Mouse (Mus musculus): ENCODE data around the gene Phlpp1. TPM values are rescaled to one million over a fixed set of nuclear protein-coding genes. Genes with fewer than 3 reads are reported as not detected.

Phlpp1 gene
- total and polyA plus RNA-seq, 3 experiments: 14.8 to 38.4 (median 20.9) TPM

GRCm38 (mm10) chr1:106278552-106279060, 107.1 kb downstream of the Phlpp1 start:
- TF ChIP-seq ZC3H11A (IDR thresholded peaks at IDR 0.05; ENCODE audit: low read depth, low read length) (no peak), BHLHE40 (IDR thresholded peaks at IDR 0.05; ENCODE audit: low read depth, low read length) (no peak)
- peaks cover 9 to 72% of the 10 kb centered on the region in 2 experiments for H3K4me1 ChIP-seq (ENCODE audit: control insufficient read depth in 1 of 2, insufficient read depth in 2 of 2)
- H3K4me3 ChIP-seq (replicated peaks in 1 of 3; ENCODE audit: low read depth in 2 of 3, low read length in 2 of 3, poor library complexity in 1 of 3): no peak overlapping the region
- no peaks in the 10 kb centered on the region for H3K9me3 ChIP-seq (replicated peaks; ENCODE audit: low read length)
- dilution Hi-C loops (cut with MboI; ENCODE audit: extremely low pct_ligation_motif_present, extremely low pct_unique_long_range_greater_than_20kb, low sequenced_read_pairs): no loop called here
- no peaks in the 10 kb centered on the region for H3K27me3 ChIP-seq (replicated peaks)
- no peak overlapping the region for H3K4me2 ChIP-seq (ENCODE audit: insufficient read depth, low read depth, poor library complexity, severe bottlenecking)
- H3K79me2 ChIP-seq (replicated peaks; ENCODE audit: control insufficient read depth, extremely low read depth, insufficient read depth, poor library complexity, severe bottlenecking): peaks cover 25% of the 10 kb centered on the region
- DNase-seq (ENCODE audit: extremely low read depth): no peak
- H3K27ac ChIP-seq (ENCODE audit: insufficient read depth, low read depth): no peak overlapping the region
- in situ Hi-C loops (cut with MboI; ENCODE audit: low pct_ligation_motif_present, low pct_unique_long_range_greater_than_20kb, low sequenced_read_pairs): no loop called here
- peaks cover 3 to 30% of the 10 kb centered on the region in 2 experiments for H3K36me3 ChIP-seq (replicated peaks in 1 of 2; ENCODE audit: control insufficient read depth in 1 of 2, insufficient read depth in 1 of 2, low read length in 1 of 2)
- no peak overlapping the region for H3K9ac ChIP-seq (ENCODE audit: insufficient read depth, low read depth)

- Histone ChIP-seq H3K4me3 (replicated peaks in 1 of 3; ENCODE audit: low read depth in 2 of 3, low read length in 2 of 3, poor library complexity in 1 of 3) (no peak overlapping the region), H3K9me3 (replicated peaks; ENCODE audit: low read length) (no peaks in the 10 kb centered on the region), H3K36me3 (replicated peaks in 1 of 2; ENCODE audit: control insufficient read depth in 1 of 2, insufficient read depth in 1 of 2, low read length in 1 of 2) (peaks cover 3 to 32% of the 10 kb centered on the region in 2 experiments), H3K27ac (ENCODE audit: insufficient read depth, low read depth) (no peak overlapping the region), H3K4me1 (ENCODE audit: control insufficient read depth in 1 of 2, insufficient read depth in 2 of 2) (peaks cover 6 to 65% of the 10 kb centered on the region in 2 experiments), H3K79me2 (replicated peaks; ENCODE audit: control insufficient read depth, extremely low read depth, insufficient read depth, poor library complexity, severe bottlenecking) (peaks cover 25% of the 10 kb centered on the region), H3K4me2 (ENCODE audit: insufficient read depth, low read depth, poor library complexity, severe bottlenecking) (no peak overlapping the region), H3K27me3 (replicated peaks) (no peaks in the 10 kb centered on the region), H3K9ac (ENCODE audit: insufficient read depth, low read depth) (no peak overlapping the region)
- in situ Hi-C loops (cut with MboI; ENCODE audit: low pct_ligation_motif_present, low pct_unique_long_range_greater_than_20kb, low sequenced_read_pairs) (no loop called here), dilution Hi-C loops (cut with MboI; ENCODE audit: extremely low pct_ligation_motif_present, extremely low pct_unique_long_range_greater_than_20kb, low sequenced_read_pairs) (no loop called here)
- DNase-seq (ENCODE audit: extremely low read depth): no peak
- TF ChIP-seq ZNF384 (IDR thresholded peaks at IDR 0.05; ENCODE audit: low read depth, low read length): no peak
- no peak for TF ChIP-seq JUND (conservative IDR thresholded peaks at IDR 0.05; ENCODE audit: low read depth, low read length)
- TF ChIP-seq MYC (IDR thresholded peaks at IDR 0.05; ENCODE audit: low read depth, low read length): no peak
- no peak for TF ChIP-seq TCF12 (IDR thresholded peaks at IDR 0.05; ENCODE audit: low read depth, low read length)
- TF ChIP-seq ZC3H11A (IDR thresholded peaks at IDR 0.05; ENCODE audit: low read depth, low read length): no peak
- no peak for TF ChIP-seq IRF4 (IDR thresholded peaks at IDR 0.05; ENCODE audit: low read depth, low read length)
- TF ChIP-seq SMC3 (IDR thresholded peaks at IDR 0.05; ENCODE audit: low read depth, low read length): no peak
- TF ChIP-seq HCFC1 (IDR thresholded peaks at IDR 0.05; ENCODE audit: low read depth, low read length): no peak
- no peak for TF ChIP-seq NRF1 (IDR thresholded peaks at IDR 0.05; ENCODE audit: low read depth, low read length)
- no peak for TF ChIP-seq CHD1 (IDR thresholded peaks at IDR 0.05; ENCODE audit: low read depth, low read length)
- TF ChIP-seq MAFK (IDR thresholded peaks at IDR 0.05; ENCODE audit: insufficient replicate concordance, low read length): no peak
- TF ChIP-seq PAX5 (IDR thresholded peaks at IDR 0.05; ENCODE audit: low read length): no peak
- TF ChIP-seq POLR2A (IDR thresholded peaks at IDR 0.05; ENCODE audit: low read depth, low read length): no peak
- no peak for TF ChIP-seq ZKSCAN1 (IDR thresholded peaks at IDR 0.05; ENCODE audit: borderline replicate concordance, low read depth, low read length)
- TF ChIP-seq TBP (conservative IDR thresholded peaks at IDR 0.05; ENCODE audit: low read depth, low read length): no peak
- TF ChIP-seq USF1 (IDR thresholded peaks at IDR 0.05; ENCODE audit: low read depth, low read length): no peak
- TF ChIP-seq RAD21 (IDR thresholded peaks at IDR 0.05; ENCODE audit: low read depth, low read length): no peak
Measured at GRCm38 (mm10) chr1:106279404-106280123, 108.0 kb downstream of the Phlpp1 start.

All from CH12.LX (cell line).